ENCODE assay signal across 14 mouse cellular contexts in the genomic region with DNA sequence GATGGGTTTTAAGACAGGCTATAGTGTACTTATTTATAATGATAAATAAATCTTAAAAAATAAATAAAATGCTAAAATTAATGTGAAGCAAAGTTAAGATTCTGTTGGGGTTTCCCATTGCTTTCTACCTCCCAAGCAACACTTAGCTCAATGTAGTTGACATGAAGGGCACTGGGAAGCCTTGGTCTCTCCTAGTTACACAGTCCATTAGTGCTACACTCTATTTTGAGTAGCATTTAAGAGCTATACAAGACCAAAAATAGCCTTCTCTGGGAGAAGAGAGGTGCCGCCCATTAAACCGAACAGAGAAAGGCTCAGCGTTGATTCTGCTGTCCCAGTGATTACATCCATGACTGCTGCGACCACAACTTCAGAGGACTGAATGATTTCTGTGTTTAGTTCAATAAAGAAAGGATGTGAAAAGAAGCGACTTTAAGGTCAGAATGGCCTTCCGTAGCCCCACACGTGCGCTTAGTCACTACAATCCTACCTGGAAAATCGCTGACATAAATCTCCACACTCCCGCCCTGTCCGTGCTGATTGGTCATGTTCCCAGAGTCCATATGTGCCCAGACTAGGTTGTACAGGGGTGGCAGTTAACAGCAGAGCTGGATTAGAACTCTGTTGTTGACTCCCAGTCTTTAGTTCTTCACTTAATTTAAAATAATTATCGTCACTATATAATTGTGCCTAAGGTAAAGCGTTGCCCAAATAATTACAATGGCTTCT.
"Had no signal": no experiment of that assay in that cellular context is flagged by ENCODE, and none has a peak within 500 bp of the region (broad histone marks: within the 10 kb centered on the region; RNA-seq: fewer than 3 reads in every experiment).

No protein-coding gene starts in this region.

- H3K9ac ChIP-seq: limb, embryonic 12.5 days; liver, embryonic 13.5 days; midbrain, embryonic 12.5 days; neural tube, embryonic 13.5 days had no signal

- H3K27me3 ChIP-seq: limb, embryonic 12.5 days; liver, embryonic 13.5 days; midbrain, embryonic 12.5 days; neural tube, embryonic 13.5 days had no signal

- H3K4me3 ChIP-seq: layer of hippocampus, adult 2 months; limb, embryonic 12.5 days; liver, embryonic 13.5 days; midbrain, embryonic 12.5 days; neural tube, embryonic 13.5 days had no signal

- H3K4me1 ChIP-seq: limb, embryonic 12.5 days; liver, embryonic 13.5 days; midbrain, embryonic 12.5 days; neural tube, embryonic 13.5 days had no signal

- DNase-seq: kidney, postnatal 10 days; kidney, postnatal 4 days; liver; liver, embryonic 13.5 days; lung, adult 18-20 months; retina, postnatal 1 day; right cerebral cortex, postnatal 4 days; spleen, adult 18-20 months; thymus, postnatal 36 days had no signal

- H3K9me3 ChIP-seq: limb, embryonic 12.5 days; liver, embryonic 13.5 days; midbrain, embryonic 12.5 days; neural tube, embryonic 13.5 days had no signal

- H3K27ac ChIP-seq: layer of hippocampus, adult 2 months; limb, embryonic 12.5 days; liver, embryonic 13.5 days; midbrain, embryonic 12.5 days; neural tube, embryonic 13.5 days had no signal

- H3K4me2 ChIP-seq: limb, embryonic 12.5 days; liver, embryonic 13.5 days; midbrain, embryonic 12.5 days; neural tube, embryonic 13.5 days had no signal

- ATAC-seq: midbrain, embryonic 16.5 days had no signal
